Mouse (Mus musculus) small intestine, adult 2 months (tissue): ENCODE results near the gene Mok. TPM values are rescaled to one million over a fixed set of nuclear protein-coding genes. Genes with fewer than 3 reads are reported as not detected.

Experiments used
- H3K27ac ChIP-seq: fragments of 200-500 bp; 2 replicates; pipeline ENCODE4 v1.5.1; 2012; ENCODE audit warnings: low read depth, low read length, control low read depth, inconsistent platforms; ENCODE audit not compliant: insufficient read depth
- H3K27me3 ChIP-seq: fragments of 200-500 bp; 2 replicates; pipeline ENCODE4 v1.6.1; 2012; ENCODE audit warnings: mild to moderate bottlenecking, moderate library complexity, low read length, inconsistent platforms; ENCODE audit not compliant: control insufficient read depth, insufficient read depth
- H3K36me3 ChIP-seq: fragments of 200-500 bp; 2 replicates; pipeline ENCODE4 v1.6.1; 2012; ENCODE audit warnings: mild to moderate bottlenecking, low read length, control low read depth, inconsistent platforms; ENCODE audit not compliant: control insufficient read depth, insufficient read depth
- H3K4me1 ChIP-seq: fragments of 200-500 bp; 2 replicates; pipeline ENCODE4 v1.6.1; 2012; ENCODE audit warnings: low read length, inconsistent platforms, mixed read lengths; ENCODE audit not compliant: control insufficient read depth, insufficient read depth, insufficient read length
- H3K4me3 ChIP-seq: fragments of 200-500 bp; 2 replicates; pipeline ENCODE4 v1.5.1; 2012; ENCODE audit warnings: low read depth, mild to moderate bottlenecking, control low read depth, inconsistent platforms, low read length, moderate library complexity
- CTCF ChIP-seq: fragments of 200-500 bp; IDR thresholded peaks from 2 replicates; pipeline ENCODE4 v1.5.1; 2012; ENCODE audit warnings: low read depth, mild to moderate bottlenecking, control low read depth, inconsistent platforms, low read length, moderate library complexity, mixed read lengths; ENCODE audit not compliant: insufficient replicate concordance, insufficient read length; ENCODE audit errors: extremely low read depth
- POLR2A ChIP-seq: fragments of 200-500 bp; IDR thresholded peaks from 2 replicates; pipeline ENCODE4 v1.6.1; 2012; ENCODE audit warnings: low read depth, mild to moderate bottlenecking, control low read depth, inconsistent platforms, low read length, moderate library complexity
- WGBS: fragments of 180-500 bp; shearing (Covaris S2); methylation state at CpG from one replicate; pipeline ENCODE4 v1.1.7; 2018; 5-methylcytosine and 5-hydroxymethylcytosine counted together
- polyA plus RNA-seq: library from polyadenylated mRNA; depleted of rRNA; stranded (reverse); fragments of >200 nt; gene quantifications from 2 replicates; pipeline ENCODE4 v1.2.3, GENCODE M21; 2012

Mok gene
- polyA plus RNA-seq, 1 experiment, result 0.81 TPM

DNA sequence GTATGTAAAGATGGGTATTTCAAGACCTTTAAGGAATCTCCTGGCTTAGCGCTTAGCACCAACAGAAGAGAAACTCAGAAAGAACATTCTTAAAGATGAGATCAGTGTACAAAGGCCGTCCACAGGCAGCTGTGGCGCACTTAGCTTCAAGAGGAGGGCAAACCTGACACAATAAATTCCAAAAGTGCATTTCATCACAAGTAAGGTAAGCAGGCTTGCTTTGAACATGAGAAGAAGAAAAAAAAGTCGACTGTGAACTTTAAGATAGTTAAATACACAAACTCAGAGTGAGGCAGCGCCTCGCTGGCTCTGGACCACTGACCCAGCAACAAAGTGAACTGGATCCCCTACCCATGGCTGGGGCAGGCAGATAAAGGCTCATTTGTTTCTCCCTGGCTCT lies 4.0 kb downstream of the Mok start:
- no peaks in the 10 kb centered on the region for H3K27me3 ChIP-seq
- TF ChIP-seq POLR2A (no peak), CTCF (no peak)
- H3K4me3 ChIP-seq, result no peak overlapping the region
- 23% methylated on average over 6 of the region's 6 CpGs for WGBS
- H3K27ac ChIP-seq, result no peak overlapping the region
- no peaks in the 10 kb centered on the region for H3K36me3 ChIP-seq
- H3K4me1 ChIP-seq, result no peaks in the 10 kb centered on the region

DNA sequence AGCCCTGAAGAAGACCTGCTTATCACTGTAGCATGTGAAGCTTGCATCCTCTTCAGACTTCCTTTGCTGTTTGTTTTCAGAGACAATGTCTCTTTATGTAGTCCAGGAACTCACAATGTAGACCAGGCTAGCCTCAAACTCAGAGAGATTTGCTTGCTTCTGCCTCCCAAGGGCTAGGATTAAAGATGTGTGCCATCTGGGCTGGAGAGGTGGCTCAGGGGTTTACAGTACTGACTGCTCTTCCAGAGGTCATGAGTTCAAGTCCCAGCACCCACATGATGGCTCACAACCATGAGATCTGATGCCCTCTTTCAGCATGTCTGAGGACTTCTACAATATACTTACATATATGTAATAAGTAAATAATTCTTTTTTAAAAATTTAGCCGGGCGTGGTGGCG lies 5.6 kb downstream of the Mok start:
- WGBS, result 97% methylated on average over 3 of the region's 3 CpGs
- Histone ChIP-seq H3K4me1 (no peaks in the 10 kb centered on the region), H3K27ac (no peak overlapping the region), H3K36me3 (no peaks in the 10 kb centered on the region), H3K27me3 (no peaks in the 10 kb centered on the region), H3K4me3 (no peak overlapping the region)
- no peak for TF ChIP-seq POLR2A
- no peak for TF ChIP-seq CTCF

DNA sequence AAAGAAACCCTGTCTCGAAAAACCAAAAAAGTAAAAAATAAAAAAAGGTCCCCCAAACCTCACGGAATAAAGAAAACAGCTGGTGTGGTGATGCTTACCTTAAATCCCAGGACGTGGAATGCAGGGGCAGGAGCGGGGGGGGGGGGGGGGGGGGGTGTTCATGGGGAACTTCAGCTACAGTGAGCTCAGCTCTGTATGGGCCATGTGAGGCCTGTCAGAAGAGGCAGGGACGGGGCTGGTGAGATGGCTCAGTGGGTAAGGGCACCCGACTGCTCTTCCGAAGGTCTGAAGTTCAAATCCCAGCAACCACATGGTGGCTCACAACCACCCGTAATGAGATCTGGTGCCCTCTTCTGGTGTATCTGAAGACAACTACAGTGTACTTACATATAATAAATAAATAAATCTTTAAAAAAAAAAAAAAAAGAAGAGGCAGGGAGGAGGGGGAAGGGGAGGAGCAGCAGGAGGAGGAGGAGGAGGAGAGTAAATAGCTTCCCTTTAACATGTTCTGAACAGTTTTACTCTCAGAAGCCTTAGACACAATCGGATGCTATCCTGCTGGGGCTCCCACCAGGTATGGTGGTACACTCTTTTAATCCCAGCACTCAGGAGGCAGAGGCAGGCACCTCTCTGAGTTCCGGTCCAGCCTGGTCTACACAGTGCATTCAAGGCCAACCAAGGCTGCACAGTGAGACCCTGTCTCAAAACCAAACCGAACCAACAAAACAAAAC lies 10.3 kb downstream of the Mok start:
- Histone ChIP-seq H3K27ac (no peak overlapping the region), H3K4me1 (no peaks in the 10 kb centered on the region), H3K36me3 (no peaks in the 10 kb centered on the region), H3K27me3 (no peaks in the 10 kb centered on the region), H3K4me3 (no peak overlapping the region)
- no peak for TF ChIP-seq CTCF
- no peak for TF ChIP-seq POLR2A
- 83% methylated on average over 11 of the region's 11 CpGs for WGBS

DNA sequence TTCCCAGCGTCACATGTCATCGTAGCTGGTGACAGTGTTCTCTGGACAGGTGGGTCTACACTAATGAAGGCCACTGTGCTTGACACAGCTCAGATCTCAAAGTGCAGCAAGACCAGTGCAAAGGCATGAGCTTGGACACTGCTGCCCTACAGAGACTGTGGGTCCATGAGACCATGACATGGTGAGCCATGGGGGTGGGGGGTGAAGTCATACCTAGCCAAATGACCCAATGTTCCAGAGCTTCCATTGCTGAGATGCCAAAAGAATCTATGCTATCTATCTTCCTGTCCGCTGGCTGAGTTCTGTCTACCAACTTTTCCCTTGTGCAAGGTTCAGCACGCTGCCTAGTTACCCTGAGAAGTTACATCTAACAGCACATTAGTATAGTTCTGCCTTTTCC lies 11.8 kb downstream of the Mok start:
- H3K27me3 ChIP-seq, result no peaks in the 10 kb centered on the region
- H3K4me1 ChIP-seq, result no peaks in the 10 kb centered on the region
- no peak overlapping the region for H3K27ac ChIP-seq
- no peak overlapping the region for H3K4me3 ChIP-seq
- WGBS, result 95% methylated on average over 4 of the region's 4 CpGs
- no peaks in the 10 kb centered on the region for H3K36me3 ChIP-seq
- TF ChIP-seq POLR2A, result no peak
- TF ChIP-seq CTCF, result no peak

- 81% methylated on average over 7 of the region's 7 CpGs for WGBS
These were observed 18.4 kb downstream of the Mok start for GRCm38 (mm10) chr12:110822366-110822765.

DNA sequence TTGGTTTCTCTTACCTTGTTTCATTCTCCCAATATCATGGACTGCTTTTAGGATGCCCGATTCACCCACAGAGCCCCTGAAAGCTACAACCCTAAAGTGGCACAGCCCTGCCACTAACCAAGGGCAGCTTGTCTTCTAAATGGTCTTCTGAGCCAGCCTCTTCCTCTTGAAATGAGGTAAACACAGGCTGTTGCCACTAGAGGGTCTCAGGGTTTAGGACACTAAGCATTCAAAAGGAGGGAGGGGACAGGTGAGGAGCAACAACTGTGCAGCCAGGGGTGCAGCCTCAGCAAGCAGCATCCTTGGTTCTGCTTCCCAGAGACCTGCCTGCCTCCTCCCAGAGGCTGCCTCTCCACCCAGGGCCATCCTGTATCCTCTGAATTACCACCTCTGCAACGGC lies 19.0 kb downstream of the Mok start:
- Histone ChIP-seq H3K36me3 (no peaks in the 10 kb centered on the region), H3K27me3 (no peaks in the 10 kb centered on the region), H3K27ac (no peak overlapping the region), H3K4me3 (no peak overlapping the region), H3K4me1 (no peaks in the 10 kb centered on the region)
- WGBS, result 91% methylated on average over 2 of the region's 2 CpGs
- TF ChIP-seq CTCF (no peak), POLR2A (no peak)

More at GRCm38 (mm10) chr12:110822366-110822765, 18.4 kb downstream of the Mok start:
- Histone ChIP-seq H3K27me3 (no peaks in the 10 kb centered on the region), H3K27ac (no peak overlapping the region), H3K36me3 (no peaks in the 10 kb centered on the region), H3K4me3 (no peak overlapping the region), H3K4me1 (no peaks in the 10 kb centered on the region)
- no peak for TF ChIP-seq POLR2A
- TF ChIP-seq CTCF, result no peak

DNA sequence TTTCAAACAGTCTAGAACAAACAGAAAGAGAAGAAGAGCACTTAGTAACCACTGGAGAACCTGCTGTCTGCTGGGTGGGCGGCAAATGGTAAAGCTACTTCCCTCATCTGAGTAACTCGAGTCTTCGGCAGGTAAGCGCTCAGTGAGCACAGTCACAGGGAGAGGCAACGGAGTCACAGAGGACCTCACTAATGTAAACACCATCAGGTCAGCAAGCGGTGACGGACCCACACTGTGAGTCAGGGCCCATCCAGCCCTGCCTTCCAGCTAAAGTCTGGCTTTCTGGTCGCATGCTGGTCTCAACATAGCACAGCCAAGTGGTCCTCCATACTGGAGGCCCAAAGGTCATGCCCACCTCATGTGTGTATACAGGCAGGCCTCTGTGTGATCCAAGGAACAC lies 21.4 kb downstream of the Mok start:
- TF ChIP-seq POLR2A (no peak), CTCF (no peak)
- Histone ChIP-seq H3K4me1 (peaks cover 2% of the 10 kb centered on the region; the same call in 1 of the 2 replicates), H3K4me3 (no peak overlapping the region), H3K27ac (no peak overlapping the region), H3K36me3 (no peaks in the 10 kb centered on the region), H3K27me3 (no peaks in the 10 kb centered on the region)
- 82% methylated on average over 8 of the region's 8 CpGs for WGBS
